Mouse (Mus musculus): ENCODE measurements around the gene Krtcap3. TPM values are rescaled to one million over a fixed set of nuclear protein-coding genes. Genes with fewer than 3 reads are reported as not detected.
A peak's percentile ranks its signal among the peaks of the same experiment; 100 is the strongest.

The Krtcap3 gene
- polyA plus RNA-seq, 1 experiment from 2014 or later, result 4.8 TPM

DNA sequence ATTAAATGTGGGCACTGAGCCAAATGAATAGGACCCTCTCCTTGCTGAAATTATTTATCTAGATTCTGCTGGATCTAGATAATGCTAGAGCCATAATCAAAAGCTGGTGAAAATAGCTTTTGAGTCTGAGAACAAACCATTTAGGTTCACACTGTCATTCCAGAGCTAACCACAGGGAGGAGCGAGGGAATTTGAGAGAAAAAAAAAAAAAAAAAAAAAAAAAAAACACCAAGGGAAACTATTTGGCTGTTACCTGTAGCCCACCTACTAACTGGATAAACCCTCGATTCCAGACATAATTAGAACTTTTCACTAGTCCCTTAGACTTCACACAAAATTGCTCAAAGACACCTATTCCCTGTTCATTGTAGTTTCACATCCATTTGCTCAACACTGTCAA lies 32.4 kb upstream of the Krtcap3 start:
- Histone ChIP-seq H3K9ac (ENCODE audit: low read length) (peak overlapping the region; percentile 88), H3K27me3 (ENCODE audit: control insufficient read depth, insufficient read depth, low read length) (no peaks in the 10 kb centered on the region), H3K4me2 (ENCODE audit: low read length) (peak overlapping the region; percentile 84), H3K36me3 (ENCODE audit: control insufficient read depth, insufficient read depth, low read length) (no peaks in the 10 kb centered on the region), H3K9me3 (ENCODE audit: control insufficient read depth, low read length) (no peaks in the 10 kb centered on the region), H3K4me3 (ENCODE audit: control insufficient read depth in 1 of 2, insufficient read depth in 1 of 2, low read depth in 1 of 2, low read length in 2 of 2) (peak overlapping the region in 1 of 2 experiments; percentile 93; a peak in 2 of 4 replicates), H3K27ac (replicated peaks in 1 of 2; ENCODE audit: control insufficient read depth in 1 of 2, insufficient read depth in 1 of 2, low read depth in 2 of 2, low read length in 2 of 2) (peak overlapping the region in 1 of 2 experiments; percentile 6; a peak in 1 of 4 replicates), H3K4me1 (ENCODE audit: control insufficient read depth in 2 of 2, insufficient read depth in 2 of 2, low read length in 2 of 2) (peaks cover 5 to 21% of the 10 kb centered on the region in 2 experiments; a peak in 3 of 4 replicates)
- ATAC-seq (ENCODE audit: insufficient number of reproducible peaks, insufficient read depth, low FRiP score, low read depth), result no peak
- 4% methylated on average over 2 of the region's 2 CpGs for WGBS

DNA sequence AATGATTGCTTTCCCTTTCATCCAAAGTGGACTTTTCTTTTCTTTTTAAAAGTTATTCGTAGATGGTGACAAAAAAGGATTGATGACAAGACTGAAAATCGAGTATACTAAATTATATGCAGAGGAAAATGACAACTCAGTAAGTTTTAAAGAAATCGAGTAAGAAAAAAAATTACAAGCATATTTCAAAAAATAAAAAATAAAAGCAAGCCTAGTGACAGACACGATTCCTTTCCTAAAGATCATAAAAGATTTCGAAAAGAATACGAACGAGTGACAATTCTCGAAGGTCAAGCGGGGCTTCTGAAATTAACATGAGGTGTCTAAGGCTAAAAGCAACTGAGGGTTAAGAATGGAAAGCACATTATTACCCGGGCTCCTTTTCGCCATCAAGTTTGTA lies 32.0 kb upstream of the Krtcap3 start:
- H3K9ac ChIP-seq (ENCODE audit: low read length), result peak overlapping the region; percentile 88
- H3K27ac ChIP-seq (replicated peaks in 1 of 2; ENCODE audit: control insufficient read depth in 1 of 2, insufficient read depth in 1 of 2, low read depth in 2 of 2, low read length in 2 of 2), result peak overlapping the region; percentile 58 to 83
- WGBS, result under 1% methylated on average over 11 of the region's 11 CpGs
- no peak for ATAC-seq (ENCODE audit: insufficient number of reproducible peaks, insufficient read depth, low FRiP score, low read depth)
- peak overlapping the region; percentile 57 to 93 for H3K4me3 ChIP-seq (ENCODE audit: control insufficient read depth in 1 of 2, insufficient read depth in 1 of 2, low read depth in 1 of 2, low read length in 2 of 2)
- peak overlapping the region; percentile 84 for H3K4me2 ChIP-seq (ENCODE audit: low read length)
- no peaks in the 10 kb centered on the region for H3K9me3 ChIP-seq (ENCODE audit: control insufficient read depth, low read length)
- no peaks in the 10 kb centered on the region for H3K36me3 ChIP-seq (ENCODE audit: control insufficient read depth, insufficient read depth, low read length)
- H3K4me1 ChIP-seq (ENCODE audit: control insufficient read depth in 2 of 2, insufficient read depth in 2 of 2, low read length in 2 of 2), result peaks cover 5 to 21% of the 10 kb centered on the region in 2 experiments; a peak in 3 of 4 replicates
- no peaks in the 10 kb centered on the region for H3K27me3 ChIP-seq (ENCODE audit: control insufficient read depth, insufficient read depth, low read length)

- WGBS, result 0% methylated on average over 39 of the region's 40 CpGs
- H3K4me2 ChIP-seq (ENCODE audit: low read length), result peak overlapping the region; percentile 84
- peak; percentile 55 for ATAC-seq (ENCODE audit: insufficient number of reproducible peaks, insufficient read depth, low FRiP score, low read depth)
- no peaks in the 10 kb centered on the region for H3K27me3 ChIP-seq (ENCODE audit: control insufficient read depth, insufficient read depth, low read length)
- no peaks in the 10 kb centered on the region for H3K9me3 ChIP-seq (ENCODE audit: control insufficient read depth, low read length)
- H3K4me3 ChIP-seq (ENCODE audit: control insufficient read depth in 1 of 2, insufficient read depth in 1 of 2, low read depth in 1 of 2, low read length in 2 of 2), result peak overlapping the region; percentile 57 to 93
- peaks cover 5 to 21% of the 10 kb centered on the region in 2 experiments; a peak in 3 of 4 replicates for H3K4me1 ChIP-seq (ENCODE audit: control insufficient read depth in 2 of 2, insufficient read depth in 2 of 2, low read length in 2 of 2)
- no peaks in the 10 kb centered on the region for H3K36me3 ChIP-seq (ENCODE audit: control insufficient read depth, insufficient read depth, low read length)
- H3K9ac ChIP-seq (ENCODE audit: low read length), result peak overlapping the region; percentile 88
- peak overlapping the region; percentile 58 to 83 for H3K27ac ChIP-seq (replicated peaks in 1 of 2; ENCODE audit: control insufficient read depth in 1 of 2, insufficient read depth in 1 of 2, low read depth in 2 of 2, low read length in 2 of 2)
Measured at GRCm38 (mm10) chr5:31219911-31220447, 31.5 kb upstream of the Krtcap3 start.

DNA sequence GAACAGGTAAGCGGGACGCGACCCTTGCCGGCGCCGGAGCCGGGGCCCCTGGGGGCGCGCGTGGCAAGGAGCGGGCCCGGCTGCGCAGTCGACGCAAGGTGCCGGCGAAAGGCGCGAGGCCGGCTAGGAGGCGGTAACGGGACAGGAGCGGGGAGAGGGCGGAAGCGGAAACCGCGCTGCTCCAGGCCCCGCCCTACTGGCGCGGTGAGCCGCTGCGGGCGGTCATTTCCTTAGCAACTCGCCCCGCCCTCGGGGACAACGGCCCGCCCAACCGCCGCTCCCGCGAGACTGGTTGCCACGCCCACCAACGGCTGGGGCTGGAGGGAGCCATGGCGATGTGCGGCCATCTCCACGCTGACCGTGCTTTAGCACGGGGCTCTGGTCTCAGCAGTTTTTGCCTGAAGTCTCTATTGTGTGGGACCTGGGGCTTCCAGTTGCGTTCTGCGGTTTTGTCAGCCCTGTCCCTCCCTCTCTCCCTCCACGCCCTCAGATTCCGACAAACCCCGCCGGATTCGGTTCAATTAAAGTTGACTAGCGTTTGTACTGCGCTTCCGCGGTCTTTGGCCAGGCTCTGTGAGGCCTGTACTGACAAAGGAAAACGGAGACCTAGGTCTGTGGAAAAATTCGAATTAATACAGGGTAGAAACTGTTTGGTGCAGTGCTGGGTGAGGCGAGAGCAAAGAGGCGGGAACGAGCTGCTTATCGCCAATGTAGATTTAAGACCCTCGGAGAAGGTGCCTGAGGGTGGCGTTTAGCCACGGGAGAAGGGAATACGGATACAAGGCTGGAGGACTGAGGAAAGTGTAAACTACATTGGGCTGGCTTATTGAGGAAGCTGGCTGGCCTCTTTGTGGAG lies 30.8 kb upstream of the Krtcap3 start, which contains the start of gene Ppm1g:
TSS of gene Ppm1g (minus strand) at position 240 of the 856 bp plus-strand sequence.
- Histone ChIP-seq H3K4me2 (ENCODE audit: low read length) (peak within 1 kb of the TSS; percentile 84), H3K36me3 (ENCODE audit: control insufficient read depth, insufficient read depth, low read length) (no peaks in the 10 kb centered on the region), H3K9me3 (ENCODE audit: control insufficient read depth, low read length) (no peaks in the 10 kb centered on the region), H3K27me3 (ENCODE audit: control insufficient read depth, insufficient read depth, low read length) (no peaks in the 10 kb centered on the region), H3K4me3 (ENCODE audit: control insufficient read depth in 1 of 2, insufficient read depth in 1 of 2, low read depth in 1 of 2, low read length in 2 of 2) (peak within 1 kb of the TSS; percentile 75 to 93), H3K4me1 (ENCODE audit: control insufficient read depth in 2 of 2, insufficient read depth in 2 of 2, low read length in 2 of 2) (peaks cover 5 to 21% of the 10 kb centered on the region in 2 experiments; a peak in 3 of 4 replicates), H3K27ac (replicated peaks in 1 of 2; ENCODE audit: control insufficient read depth in 1 of 2, insufficient read depth in 1 of 2, low read depth in 2 of 2, low read length in 2 of 2) (peak within 1 kb of the TSS; percentile 83 to 92), H3K9ac (ENCODE audit: low read length) (peak within 1 kb of the TSS; percentile 88)
- under 1% methylated on average over 68 of the region's 70 CpGs for WGBS
- peak; percentile 97 for ATAC-seq (ENCODE audit: insufficient number of reproducible peaks, insufficient read depth, low FRiP score, low read depth)

DNA sequence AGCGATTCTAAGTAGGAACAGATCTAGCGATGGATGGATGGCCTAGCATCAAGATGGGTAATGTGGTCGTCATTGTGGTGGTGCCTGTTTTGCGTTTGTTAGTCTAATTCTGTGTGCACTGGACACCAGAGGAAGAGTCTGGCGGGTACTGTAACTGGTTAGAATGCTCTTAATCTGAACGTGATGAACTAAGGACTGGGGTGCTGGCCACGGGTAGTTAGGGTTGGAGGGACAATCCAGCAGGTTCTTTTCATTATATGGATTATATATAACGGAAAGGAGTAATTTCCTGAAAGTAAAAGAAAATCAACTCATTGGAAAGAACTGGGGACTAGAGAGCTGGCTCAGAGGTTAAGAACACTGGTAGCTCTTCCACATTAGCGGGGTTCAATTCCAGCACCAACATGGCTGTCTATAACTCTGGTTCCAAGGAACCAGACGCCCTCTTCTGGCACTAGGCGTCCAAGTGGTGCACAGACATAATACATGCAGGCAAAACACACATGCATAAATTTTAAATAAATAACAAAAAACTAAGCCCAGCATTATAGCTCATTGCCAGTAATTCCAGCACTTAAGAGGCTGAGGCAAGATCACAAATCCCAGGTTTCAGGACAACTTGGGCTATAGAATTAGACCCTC lies 30.1 kb upstream of the Krtcap3 start:
- WGBS, result 18% methylated on average over 11 of the region's 11 CpGs
- peaks cover 5 to 21% of the 10 kb centered on the region in 2 experiments; a peak in 3 of 4 replicates for H3K4me1 ChIP-seq (ENCODE audit: control insufficient read depth in 2 of 2, insufficient read depth in 2 of 2, low read length in 2 of 2)

DNA sequence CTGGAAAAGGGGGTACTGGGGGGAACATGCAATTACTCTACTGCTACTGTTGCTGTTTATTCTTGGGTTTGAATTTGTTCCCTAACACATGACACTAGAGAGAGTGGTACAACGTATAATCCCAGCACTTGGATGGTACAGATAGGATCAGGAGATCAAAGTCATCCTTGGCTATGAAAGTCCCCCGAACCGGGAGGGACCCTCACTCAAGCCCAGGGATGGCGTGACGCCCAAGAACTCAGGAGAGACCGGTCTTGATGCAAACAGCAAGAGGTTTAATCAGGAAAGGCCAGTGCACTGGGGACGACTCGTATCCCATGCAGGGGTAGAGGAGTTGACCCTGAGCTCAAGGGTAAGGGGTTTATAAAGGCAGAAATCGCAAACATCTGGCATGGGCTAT lies 28.8 kb upstream of the Krtcap3 start:
- Histone ChIP-seq H3K9ac (ENCODE audit: low read length) (no peak overlapping the region), H3K36me3 (ENCODE audit: control insufficient read depth, insufficient read depth, low read length) (no peaks in the 10 kb centered on the region), H3K9me3 (ENCODE audit: control insufficient read depth, low read length) (no peaks in the 10 kb centered on the region), H3K27me3 (ENCODE audit: control insufficient read depth, insufficient read depth, low read length) (no peaks in the 10 kb centered on the region), H3K4me2 (ENCODE audit: low read length) (no peak overlapping the region), H3K4me3 (ENCODE audit: control insufficient read depth in 1 of 2, insufficient read depth in 1 of 2, low read depth in 1 of 2, low read length in 2 of 2) (no peak overlapping the region), H3K27ac (replicated peaks in 1 of 2; ENCODE audit: control insufficient read depth in 1 of 2, insufficient read depth in 1 of 2, low read depth in 2 of 2, low read length in 2 of 2) (no peak overlapping the region), H3K4me1 (ENCODE audit: control insufficient read depth in 2 of 2, insufficient read depth in 2 of 2, low read length in 2 of 2) (peaks cover 5 to 21% of the 10 kb centered on the region in 2 experiments; a peak in 3 of 4 replicates)
- 91% methylated on average over 9 of the region's 9 CpGs for WGBS
- no peak for ATAC-seq (ENCODE audit: insufficient number of reproducible peaks, insufficient read depth, low FRiP score, low read depth)

More for the DNA sequence above, 30.1 kb upstream of the Krtcap3 start:
- no peaks in the 10 kb centered on the region for H3K27me3 ChIP-seq (ENCODE audit: control insufficient read depth, insufficient read depth, low read length)
- H3K27ac ChIP-seq (replicated peaks in 1 of 2; ENCODE audit: control insufficient read depth in 1 of 2, insufficient read depth in 1 of 2, low read depth in 2 of 2, low read length in 2 of 2), result peak overlapping the region; percentile 83 to 92
- ATAC-seq (ENCODE audit: insufficient number of reproducible peaks, insufficient read depth, low FRiP score, low read depth), result no peak
- no peaks in the 10 kb centered on the region for H3K9me3 ChIP-seq (ENCODE audit: control insufficient read depth, low read length)
- H3K36me3 ChIP-seq (ENCODE audit: control insufficient read depth, insufficient read depth, low read length), result no peaks in the 10 kb centered on the region
- peak overlapping the region; percentile 84 for H3K4me2 ChIP-seq (ENCODE audit: low read length)
- peak overlapping the region; percentile 88 for H3K9ac ChIP-seq (ENCODE audit: low read length)
- H3K4me3 ChIP-seq (ENCODE audit: control insufficient read depth in 1 of 2, insufficient read depth in 1 of 2, low read depth in 1 of 2, low read length in 2 of 2), result peak overlapping the region; percentile 75 to 93

GRCm38 (mm10) chr5:31226641-31227040 lies 24.9 kb upstream of the Krtcap3 start:
- Histone ChIP-seq H3K27me3 (ENCODE audit: control insufficient read depth, insufficient read depth, low read length) (no peaks in the 10 kb centered on the region), H3K4me2 (ENCODE audit: low read length) (no peak overlapping the region), H3K27ac (replicated peaks in 1 of 2; ENCODE audit: control insufficient read depth in 1 of 2, insufficient read depth in 1 of 2, low read depth in 2 of 2, low read length in 2 of 2) (no peak overlapping the region), H3K9me3 (ENCODE audit: control insufficient read depth, low read length) (no peaks in the 10 kb centered on the region), H3K9ac (ENCODE audit: low read length) (no peak overlapping the region), H3K36me3 (ENCODE audit: control insufficient read depth, insufficient read depth, low read length) (no peaks in the 10 kb centered on the region), H3K4me3 (ENCODE audit: control insufficient read depth in 1 of 2, insufficient read depth in 1 of 2, low read depth in 1 of 2, low read length in 2 of 2) (no peak overlapping the region), H3K4me1 (ENCODE audit: control insufficient read depth in 2 of 2, insufficient read depth in 2 of 2, low read length in 2 of 2) (no peaks in the 10 kb centered on the region)
- ATAC-seq (ENCODE audit: insufficient number of reproducible peaks, insufficient read depth, low FRiP score, low read depth), result no peak
- 64% methylated on average over 1 of the region's 1 CpGs for WGBS

Data from heart, embryonic 14.5 days (tissue).